Mouse (Mus musculus) hindbrain, embryonic 16.5 days (tissue): ENCODE data around the gene Gdpgp1. TPM values are rescaled to one million over a fixed set of nuclear protein-coding genes. Genes with fewer than 3 reads are reported as not detected.
A peak's percentile ranks its signal among the peaks of the same experiment; 100 is the strongest.

ENCODE experiments used
- ATAC-seq: fragments of 200-750 bp; cut with Nextera tagmentation; 2 replicates; pipeline ENCODE4 v1.8.0; 2017; ENCODE audit warnings: moderate TSS enrichment, moderate library complexity
- H3K27ac ChIP-seq: fragments of 300-500 bp; sonication (generic); 2 replicates; pipeline ENCODE4 v1.5.1; 2014; ENCODE audit warnings: low read depth, mild to moderate bottlenecking, control low read depth, low read length, moderate library complexity
- H3K27me3 ChIP-seq: fragments of 300-500 bp; sonication (generic); replicated peaks from 2 replicates; pipeline ENCODE4 v1.6.1; 2014; ENCODE audit warnings: low read length; ENCODE audit not compliant: control insufficient read depth, insufficient read depth
- H3K36me3 ChIP-seq: fragments of 300-500 bp; sonication (generic); 2 replicates; pipeline ENCODE4 v1.6.1; 2014; ENCODE audit warnings: mild to moderate bottlenecking, low read length, moderate library complexity, mixed read lengths; ENCODE audit not compliant: control insufficient read depth, insufficient read depth
- H3K4me1 ChIP-seq: fragments of 300-500 bp; sonication (generic); 2 replicates; pipeline ENCODE4 v1.6.1; 2014; ENCODE audit warnings: low read depth, low read length; ENCODE audit not compliant: control insufficient read depth, insufficient read depth
- H3K4me2 ChIP-seq: fragments of 300-500 bp; sonication (generic); 2 replicates; pipeline ENCODE4 v1.6.1; 2014; ENCODE audit warnings: mild to moderate bottlenecking, low read length, control low read depth, moderate library complexity
- H3K4me3 ChIP-seq: fragments of 300-500 bp; sonication (generic); 2 replicates; pipeline ENCODE4 v1.5.1; 2014; ENCODE audit warnings: mild to moderate bottlenecking, low read length, control low read depth, moderate library complexity
- H3K9ac ChIP-seq: fragments of 300-500 bp; sonication (generic); 2 replicates; pipeline ENCODE4 v1.6.1; 2014; ENCODE audit warnings: low read depth, mild to moderate bottlenecking, control low read depth, low read length, moderate library complexity
- H3K9me3 ChIP-seq: fragments of 300-500 bp; sonication (generic); 2 replicates; pipeline ENCODE4 v1.6.1; 2014; ENCODE audit warnings: mild to moderate bottlenecking, low read length, moderate library complexity; ENCODE audit not compliant: control insufficient read depth
- WGBS: fragments of 180-500 bp; shearing (Covaris S2); extraction: QIAGEN DNeasy Blood & Tissue Kit; methylation state at CpG from one replicate; pipeline ENCODE4 v1.1.7; 2014; 5-methylcytosine and 5-hydroxymethylcytosine counted together
- polyA plus RNA-seq: library from polyadenylated mRNA; unstranded; fragments of >200 nt; fragmentation: Nextera tagmentation; extraction: Ambion mirVana; gene quantifications from 2 replicates; pipeline ENCODE4 v1.2.1, GENCODE M21; 2015

The Gdpgp1 gene
- polyA plus RNA-seq, 1 experiment from 2014 or later = 4.9 TPM

DNA sequence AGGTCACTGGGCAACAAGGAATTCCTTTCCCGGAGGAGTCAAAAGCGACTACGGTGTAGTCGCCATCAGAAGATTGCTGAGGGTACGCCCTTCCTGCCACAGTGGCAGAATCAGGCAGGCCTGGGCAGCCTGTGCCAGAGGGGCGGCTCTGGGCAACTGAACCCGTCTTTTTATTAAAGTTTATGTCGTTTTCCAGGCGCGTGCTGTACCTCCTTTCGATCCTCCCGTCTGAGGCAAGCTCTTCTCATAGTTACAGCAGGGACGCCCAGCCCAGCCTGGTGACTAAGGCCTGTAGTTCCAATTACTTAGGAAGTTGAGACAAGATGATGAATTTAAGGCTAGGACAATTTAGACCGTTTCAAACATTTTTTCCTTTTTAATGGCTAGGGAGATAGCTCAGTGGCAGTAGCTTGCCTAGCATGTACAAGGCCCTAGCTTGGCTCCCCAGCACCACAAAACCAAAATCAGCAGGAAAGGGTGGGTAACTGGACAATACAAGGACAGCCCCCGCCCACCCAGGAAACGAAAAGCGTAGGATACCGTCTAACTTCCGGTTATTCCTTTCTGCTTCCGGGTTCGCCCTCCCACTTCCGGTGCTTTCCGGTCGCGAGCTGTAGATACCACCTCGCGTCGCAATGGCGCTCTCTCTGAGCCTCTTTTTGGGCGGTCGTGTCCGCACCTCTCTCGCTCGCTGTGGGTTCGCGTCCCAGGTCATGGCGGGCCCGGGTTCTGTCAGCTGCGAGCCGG lies 28.1 kb downstream of the Gdpgp1 start, which contains the start of gene Ngrn:
Gene Ngrn (plus strand): TSS at position 591 of the 747 bp plus-strand sequence.
- 26% methylated on average over 40 of the region's 40 CpGs for WGBS
- peak within 1 kb of the TSS; percentile 94 for H3K4me3 ChIP-seq
- H3K4me2 ChIP-seq = peak within 1 kb of the TSS; percentile 83
- H3K36me3 ChIP-seq = peaks cover 16% of the 10 kb centered on the region
- H3K27me3 ChIP-seq = peaks cover 14% of the 10 kb centered on the region
- no peaks in the 10 kb centered on the region for H3K9me3 ChIP-seq
- ATAC-seq = peak; percentile 94
- H3K4me1 ChIP-seq = peaks cover 11% of the 10 kb centered on the region
- H3K9ac ChIP-seq = peak within 1 kb of the TSS; percentile 87
- H3K27ac ChIP-seq = peak within 1 kb of the TSS; percentile 84

- Histone ChIP-seq H3K27me3 (peaks cover 14% of the 10 kb centered on the region), H3K27ac (peak overlapping the region; percentile 84), H3K36me3 (peaks cover 22% of the 10 kb centered on the region), H3K9ac (peak overlapping the region; percentile 87), H3K4me2 (peak overlapping the region; percentile 83), H3K4me3 (peak overlapping the region; percentile 94), H3K4me1 (peaks cover 11% of the 10 kb centered on the region), H3K9me3 (no peaks in the 10 kb centered on the region)
- ATAC-seq = peak; percentile 80
- WGBS = 2% methylated on average over 32 of the region's 32 CpGs
Measured at GRCm38 (mm10) chr7:80261372-80261990, 28.8 kb downstream of the Gdpgp1 start.

DNA sequence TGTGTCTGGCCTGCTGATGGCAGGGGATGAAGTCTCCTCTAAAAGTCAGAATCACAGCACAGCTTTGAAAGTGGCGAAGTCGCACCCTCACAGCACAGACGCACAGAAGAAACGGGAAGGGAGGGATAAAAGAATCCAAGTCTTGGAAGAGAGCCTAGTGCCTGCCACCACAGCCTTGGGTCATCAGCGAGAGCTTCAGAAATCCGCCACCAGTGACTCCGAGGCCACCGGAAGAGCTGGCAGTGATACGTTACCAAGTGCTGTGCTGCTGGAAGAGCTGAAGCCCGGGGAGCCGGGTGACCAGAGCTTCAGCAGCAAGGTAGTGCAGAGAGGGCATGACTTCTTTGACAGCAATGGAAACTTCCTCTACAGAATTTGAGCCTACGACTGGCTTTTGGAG lies 31.9 kb downstream of the Gdpgp1 start:
- Histone ChIP-seq H3K36me3 (peaks cover 29% of the 10 kb centered on the region), H3K4me2 (no peak overlapping the region), H3K4me3 (no peak overlapping the region), H3K9me3 (no peaks in the 10 kb centered on the region), H3K4me1 (peaks cover 19% of the 10 kb centered on the region), H3K27ac (no peak overlapping the region), H3K9ac (no peak overlapping the region), H3K27me3 (no peaks in the 10 kb centered on the region; the same call in 1 of the 2 replicates)
- ATAC-seq = no peak
- WGBS = 94% methylated on average over 12 of the region's 12 CpGs

- Histone ChIP-seq H3K9ac (no peak overlapping the region), H3K4me3 (no peak overlapping the region), H3K9me3 (no peaks in the 10 kb centered on the region), H3K4me1 (peaks cover 21% of the 10 kb centered on the region), H3K27me3 (no peaks in the 10 kb centered on the region), H3K4me2 (no peak overlapping the region), H3K27ac (no peak overlapping the region), H3K36me3 (peaks cover 32% of the 10 kb centered on the region)
- no peak for ATAC-seq
- WGBS = 79% methylated on average over 1 of the region's 1 CpGs
Measured at GRCm38 (mm10) chr7:80267764-80268163, 35.1 kb downstream of the Gdpgp1 start.

DNA sequence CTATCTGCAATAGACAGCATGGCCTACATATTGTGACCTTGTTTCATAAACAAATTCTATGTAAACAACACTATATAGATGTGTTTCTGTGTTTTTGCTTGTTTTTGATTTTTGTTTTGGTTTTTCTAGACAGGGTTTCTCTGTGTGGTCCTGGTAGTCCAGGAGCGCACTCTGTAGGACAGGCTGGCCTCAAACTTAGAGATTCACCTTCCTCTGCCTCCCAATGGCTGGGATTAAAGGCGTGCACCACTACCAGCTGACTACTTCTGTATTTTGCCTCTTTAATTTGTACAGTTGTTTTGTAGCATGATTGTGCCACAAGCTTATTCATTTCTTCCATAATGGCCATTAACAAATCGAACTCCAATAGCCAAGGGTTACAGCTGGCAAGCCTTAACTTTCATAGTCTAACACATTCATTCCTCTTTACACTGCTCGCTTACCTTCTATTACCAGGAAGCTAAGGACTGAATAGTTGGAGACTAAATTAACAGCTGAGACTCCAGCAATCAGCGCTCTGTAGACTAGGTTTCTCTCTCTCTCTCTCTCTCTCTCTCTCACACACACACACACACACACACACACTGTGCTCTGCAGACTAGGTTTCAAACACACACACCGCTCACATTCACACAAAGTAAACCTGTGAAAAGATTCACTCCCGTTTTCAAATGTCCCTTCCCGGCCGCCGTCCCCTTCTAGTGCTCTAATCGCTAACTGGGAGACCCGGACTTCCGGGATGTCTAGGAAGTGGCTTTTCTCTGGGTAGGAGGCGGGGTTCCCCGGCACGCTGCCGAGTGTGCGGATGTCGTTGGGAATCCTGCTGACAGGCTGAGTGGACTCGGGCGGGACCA lies 36.5 kb downstream of the Gdpgp1 start, which contains the start of gene Vps33b:
Gene Vps33b (plus strand): TSS at position 753 of the 854 bp plus-strand sequence.
- ATAC-seq = peak; percentile 92
- Histone ChIP-seq H3K4me1 (peaks cover 21% of the 10 kb centered on the region), H3K4me3 (peak within 1 kb of the TSS; percentile 60), H3K9ac (peak within 1 kb of the TSS; percentile 71), H3K4me2 (peak within 1 kb of the TSS; percentile 81), H3K36me3 (peaks cover 44% of the 10 kb centered on the region), H3K27me3 (no peaks in the 10 kb centered on the region), H3K27ac (peak within 1 kb of the TSS; percentile 53), H3K9me3 (no peaks in the 10 kb centered on the region; the same call in 1 of the 2 replicates)
- 4% methylated on average over 21 of the region's 21 CpGs for WGBS

DNA sequence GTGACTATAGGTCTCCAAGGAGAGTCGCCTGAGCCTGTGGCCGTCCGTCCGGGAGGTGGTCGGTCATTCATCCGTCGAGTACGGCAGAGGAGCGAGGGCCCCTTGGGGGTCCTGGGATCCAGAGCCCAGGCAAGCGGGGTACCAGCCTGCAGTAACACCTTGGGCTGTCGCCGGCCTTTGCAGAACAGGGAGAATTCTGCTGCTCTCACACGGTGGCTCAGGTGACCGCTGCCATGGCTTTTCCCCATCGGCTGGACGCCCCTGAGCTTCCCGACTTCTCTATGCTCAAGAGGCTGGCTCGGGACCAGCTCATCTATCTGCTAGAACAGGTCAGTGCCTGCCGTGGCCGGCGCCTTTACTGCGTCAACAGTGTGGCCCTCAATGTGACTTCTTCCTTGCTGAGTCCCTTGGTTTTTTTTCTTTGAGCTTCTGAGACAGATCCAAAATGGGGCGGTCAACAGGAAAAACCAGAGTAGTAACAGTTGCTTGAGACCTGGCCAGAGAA lies 37.1 kb downstream of the Gdpgp1 start:
- Histone ChIP-seq H3K27me3 (no peaks in the 10 kb centered on the region), H3K36me3 (peaks cover 44% of the 10 kb centered on the region), H3K9me3 (peaks cover 5% of the 10 kb centered on the region), H3K4me1 (peaks cover 21% of the 10 kb centered on the region), H3K4me3 (peak overlapping the region; percentile 60), H3K9ac (peak overlapping the region; percentile 71), H3K4me2 (peak overlapping the region; percentile 81), H3K27ac (peak overlapping the region; percentile 53)
- under 1% methylated on average over 23 of the region's 23 CpGs for WGBS
- peak; percentile 63 for ATAC-seq

GRCm38 (mm10) chr7:80273456-80273855 lies 40.8 kb downstream of the Gdpgp1 start:
- Histone ChIP-seq H3K4me1 (peaks cover 19% of the 10 kb centered on the region), H3K9me3 (peaks cover 10% of the 10 kb centered on the region), H3K36me3 (peaks cover 51% of the 10 kb centered on the region), H3K4me3 (no peak overlapping the region), H3K27ac (no peak overlapping the region), H3K9ac (no peak overlapping the region), H3K27me3 (no peaks in the 10 kb centered on the region), H3K4me2 (no peak overlapping the region)
- ATAC-seq = no peak
- whole genome bisulfite sequencing = 98% methylated on average over 2 of the region's 2 CpGs

- no peak for ATAC-seq
- no peaks in the 10 kb centered on the region for H3K27me3 ChIP-seq
- H3K9ac ChIP-seq = no peak overlapping the region
- H3K36me3 ChIP-seq = peaks cover 63% of the 10 kb centered on the region
- WGBS = 98% methylated on average over 4 of the region's 4 CpGs
- H3K27ac ChIP-seq = no peak overlapping the region
- H3K4me3 ChIP-seq = no peak overlapping the region
- H3K4me1 ChIP-seq = no peaks in the 10 kb centered on the region
- H3K4me2 ChIP-seq = no peak overlapping the region
- peaks cover 10% of the 10 kb centered on the region for H3K9me3 ChIP-seq
Measured at GRCm38 (mm10) chr7:80276374-80276773, 43.7 kb downstream of the Gdpgp1 start.
